15 mouse cellular contexts compared by ENCODE assay signal in genomic region chr5:106789136-106789535, GRCm38 (mm10).
DNase-seq lines count a peak whose midpoint lies in the region; ATAC-seq lines count a peak whose summit lies in the region.
"Had no signal": no experiment of that assay in that cellular context is flagged by ENCODE, and none has a peak within 500 bp of the region (broad histone marks: within the 10 kb centered on the region; RNA-seq: fewer than 3 reads in every experiment).

No protein-coding gene starts in this region.

- peaks cover 3% of the 10 kb centered on the region for H3K4me1 ChIP-seq in hindbrain, embryonic 14.5 days (replicated peaks; ENCODE audit: control insufficient read depth, insufficient read depth, low read length)
- no peaks in the 10 kb centered on the region for H3K4me1 ChIP-seq in neural tube, embryonic 14.5 days (ENCODE audit: control insufficient read depth, insufficient read depth, low read length)

- no peaks in the 10 kb centered on the region for H3K9me3 ChIP-seq in hindbrain, embryonic 14.5 days (ENCODE audit: control insufficient read depth, low read length)
- no peaks in the 10 kb centered on the region for H3K9me3 ChIP-seq in neural tube, embryonic 14.5 days (ENCODE audit: control insufficient read depth, low read length)
- H3K9me3 ChIP-seq: G1E had no signal

- DNase-seq in embryo, embryonic 10.5 days (ENCODE audit: low spot score), result peak; percentile 23
- DNase-seq in embryo, embryonic 9.5 days (ENCODE audit: extremely low spot score), result no peak
- peak; percentile 46 for DNase-seq in retina, postnatal 1 day
- DNase-seq in retina, embryonic 14.5 days (ENCODE audit: low spot score), result no peak
- DNase-seq in hindbrain, embryonic 14.5 days (ENCODE audit: low spot score), result peak; percentile 53
- no peak for DNase-seq in Muller cell, postnatal 12 days (ENCODE audit: inconsistent ontology term)
- DNase-seq: adrenal gland, postnatal 25 days; gastrocnemius, postnatal 25 days; layer of hippocampus, postnatal 36 days; thymus, adult 2 months had no signal

- no peaks in the 10 kb centered on the region for H3K36me3 ChIP-seq in hindbrain, embryonic 14.5 days (replicated peaks; ENCODE audit: control insufficient read depth, insufficient read depth)
- no peaks in the 10 kb centered on the region for H3K36me3 ChIP-seq in neural tube, embryonic 14.5 days (ENCODE audit: control insufficient read depth, insufficient read depth, low read length)
- H3K36me3 ChIP-seq: G1E had no signal

- H3K4me2 ChIP-seq in hindbrain, embryonic 14.5 days (replicated peaks), result no peak overlapping the region
- H3K4me2 ChIP-seq in neural tube, embryonic 14.5 days (ENCODE audit: low read depth, low read length), result no peak overlapping the region

- no peak overlapping the region for H3K9ac ChIP-seq in hindbrain, embryonic 14.5 days
- H3K9ac ChIP-seq in neural tube, embryonic 14.5 days (replicated peaks; ENCODE audit: low read depth, low read length), result no peak overlapping the region
- H3K9ac ChIP-seq: liver, embryonic 14.5 days had no signal

- no peak overlapping the region for H3K4me3 ChIP-seq in hindbrain, embryonic 14.5 days (replicated peaks; ENCODE audit: low read length)
- H3K4me3 ChIP-seq in neural tube, embryonic 14.5 days (ENCODE audit: low read depth, low read length), result no peak overlapping the region

- no peak for ATAC-seq in hindbrain, embryonic 14.5 days (ENCODE audit: low FRiP score)
- 0 out of 2 replicates have a peak, but pooled peaks have one; percentile 32 for ATAC-seq in neural tube, embryonic 14.5 days (ENCODE audit: low read depth)
- ATAC-seq in erythroid progenitor cell, adult 5-6 weeks (replicated peaks; ENCODE audit: low FRiP score, poor library complexity, severe bottlenecking), result no peak
- ATAC-seq: intestine, postnatal 0 days had no signal

- no peak overlapping the region for H3K27ac ChIP-seq in hindbrain, embryonic 14.5 days
- H3K27ac ChIP-seq in neural tube, embryonic 14.5 days (ENCODE audit: low read depth, low read length), result no peak overlapping the region
- H3K27ac ChIP-seq: liver, embryonic 14.5 days had no signal

- 49% methylated on average over 3 of the region's 3 CpGs for WGBS in hindbrain, embryonic 14.5 days
- 44% methylated on average over 3 of the region's 3 CpGs for WGBS in neural tube, embryonic 14.5 days

- H3K27me3 ChIP-seq in hindbrain, embryonic 14.5 days (ENCODE audit: control insufficient read depth, insufficient read depth, low read length), result no peaks in the 10 kb centered on the region
- no peaks in the 10 kb centered on the region for H3K27me3 ChIP-seq in neural tube, embryonic 14.5 days (ENCODE audit: control insufficient read depth, insufficient read depth, low read length)

Comparison
In these comparisons a context has a peak if more than half of its experiments do, and no peak if none do; other contexts are left out.
1. DNase-seq: peak in embryo, embryonic 10.5 days (single experiment), retina, postnatal 1 day (single experiment) and hindbrain, embryonic 14.5 days (single experiment); none in embryo, embryonic 9.5 days (single experiment), retina, embryonic 14.5 days (single experiment) and Muller cell, postnatal 12 days (single experiment).